Mouse (Mus musculus) hindbrain, embryonic 11.5 days (tissue): ENCODE measurements around the gene Bean1. TPM values are rescaled to one million over a fixed set of nuclear protein-coding genes. Genes with fewer than 3 reads are reported as not detected.

Experiments used
- ATAC-seq: fragments of 200-750 bp; cut with Nextera tagmentation; 2 replicates; pipeline ENCODE4 v1.8.0; 2017; ENCODE audit warnings: mild to moderate bottlenecking, moderate TSS enrichment, moderate library complexity; ENCODE audit not compliant: low FRiP score
- DNase-seq: peaks from one replicate; pipeline ENCODE4 v3.0.0-alpha.2; 2015; ENCODE audit warnings: low spot score
- H3K27ac ChIP-seq: fragments of 300-500 bp; sonication (generic); 2 replicates; pipeline ENCODE4 v1.5.1; 2014; ENCODE audit warnings: mild to moderate bottlenecking, low read depth, low read length
- H3K27me3 ChIP-seq: fragments of 300-500 bp; sonication (generic); 2 replicates; pipeline ENCODE4 v1.6.1; 2014; ENCODE audit warnings: mild to moderate bottlenecking, low read length, moderate library complexity, mixed read lengths; ENCODE audit not compliant: control insufficient read depth, insufficient read depth
- H3K36me3 ChIP-seq: fragments of 300-500 bp; sonication (generic); 2 replicates; pipeline ENCODE4 v1.6.1; 2014; ENCODE audit warnings: mild to moderate bottlenecking, low read length, moderate library complexity, mixed read lengths; ENCODE audit not compliant: control insufficient read depth, insufficient read depth
- H3K4me1 ChIP-seq: fragments of 300-500 bp; sonication (generic); replicated peaks from 2 replicates; pipeline ENCODE4 v1.6.1; 2014; ENCODE audit warnings: low read length, mixed read lengths; ENCODE audit not compliant: control insufficient read depth, insufficient read depth
- H3K4me2 ChIP-seq: fragments of 300-500 bp; sonication (generic); replicated peaks from 2 replicates; pipeline ENCODE4 v1.6.1; 2014; ENCODE audit warnings: mild to moderate bottlenecking, low read depth, low read length
- H3K4me3 ChIP-seq: fragments of 300-500 bp; sonication (generic); 2 replicates; pipeline ENCODE4 v1.5.1; 2014; ENCODE audit warnings: low read depth, low read length
- H3K9ac ChIP-seq: fragments of 300-500 bp; sonication (generic); 2 replicates; pipeline ENCODE4 v1.6.1; 2014; ENCODE audit warnings: low read depth, low read length
- H3K9me3 ChIP-seq: fragments of 300-500 bp; sonication (generic); 2 replicates; pipeline ENCODE4 v1.6.1; 2016; ENCODE audit warnings: low read length; ENCODE audit not compliant: control insufficient read depth
- WGBS: fragments of 180-500 bp; shearing (Covaris S2); extraction: QIAGEN DNeasy Blood & Tissue Kit; methylation state at CpG from one replicate; pipeline ENCODE4 v1.1.7; 2014; 5-methylcytosine and 5-hydroxymethylcytosine counted together
- polyA plus RNA-seq: library from polyadenylated mRNA; unstranded; fragments of >200 nt; fragmentation: Nextera tagmentation; extraction: Ambion mirVana; gene quantifications from 2 replicates; pipeline ENCODE4 v1.2.1, GENCODE M21; 2014

Gene Bean1
- polyA plus RNA-seq, 1 experiment from 2014 or later: 0.88 TPM

GRCm38 (mm10) chr8:104187622-104188021, 17.4 kb downstream of the Bean1 start:
- H3K4me3 ChIP-seq: no peak overlapping the region
- no peaks in the 10 kb centered on the region for H3K9me3 ChIP-seq
- no peaks in the 10 kb centered on the region for H3K27me3 ChIP-seq
- H3K4me2 ChIP-seq: no peak overlapping the region
- no peak overlapping the region for H3K9ac ChIP-seq
- DNase-seq (no peak), ATAC-seq (no peak)
- no peaks in the 10 kb centered on the region for H3K4me1 ChIP-seq
- WGBS: 78% methylated on average over 6 of the region's 6 CpGs
- 0 out of 2 replicates have a peak overlapping the region, but pooled peaks have one; percentile 39 for H3K27ac ChIP-seq
- no peaks in the 10 kb centered on the region for H3K36me3 ChIP-seq

GRCm38 (mm10) chr8:104188459-104188858, 18.2 kb downstream of the Bean1 start:
- Histone ChIP-seq H3K36me3 (no peaks in the 10 kb centered on the region), H3K9ac (no peak overlapping the region), H3K9me3 (no peaks in the 10 kb centered on the region), H3K4me2 (no peak overlapping the region), H3K27ac (no peak overlapping the region), H3K27me3 (no peaks in the 10 kb centered on the region), H3K4me3 (no peak overlapping the region), H3K4me1 (no peaks in the 10 kb centered on the region)
- DNase-seq (no peak), ATAC-seq (no peak)
- 74% methylated on average over 5 of the region's 5 CpGs for WGBS

DNA sequence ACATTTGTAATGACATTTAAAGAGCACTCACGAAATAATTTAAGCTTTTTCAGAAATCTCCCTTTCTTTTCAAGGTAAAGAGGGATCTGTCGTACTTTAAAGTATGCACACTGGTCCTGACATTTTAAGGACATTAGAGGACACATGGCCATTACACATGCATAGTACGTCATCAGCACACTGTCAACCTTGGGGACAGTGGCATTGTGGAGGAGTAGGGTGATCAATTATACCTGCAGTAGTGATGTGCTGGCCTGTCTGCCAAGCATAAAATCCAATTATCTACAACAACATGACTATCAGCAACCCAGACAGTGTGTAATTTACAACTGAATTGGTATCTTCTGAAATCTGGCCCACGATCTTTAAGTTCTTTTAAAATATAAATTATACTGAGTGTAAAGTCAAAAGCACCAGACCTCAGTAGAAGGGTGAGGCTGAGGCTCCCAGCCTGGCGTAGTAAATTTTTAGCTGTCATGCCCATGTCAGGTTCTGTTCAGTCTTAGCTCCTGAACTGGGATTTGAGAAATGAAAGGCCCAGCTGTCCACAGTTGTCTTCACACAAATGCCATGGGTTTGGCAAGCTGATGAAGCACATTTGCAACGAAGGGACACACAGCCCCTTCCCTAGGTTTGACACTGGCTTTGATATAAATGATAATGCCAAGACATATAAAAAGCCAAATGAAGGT, 20.7 kb downstream of the Bean1 start:
- Histone ChIP-seq H3K9ac (no peak overlapping the region), H3K4me1 (no peaks in the 10 kb centered on the region), H3K36me3 (no peaks in the 10 kb centered on the region), H3K27ac (peak overlapping the region; percentile 51), H3K4me3 (no peak overlapping the region), H3K4me2 (no peak overlapping the region), H3K27me3 (no peaks in the 10 kb centered on the region), H3K9me3 (no peaks in the 10 kb centered on the region)
- 65% methylated on average over 6 of the region's 6 CpGs for WGBS
- no peak for DNase-seq
- peak; percentile 58; the same call in 1 of the 2 replicates for ATAC-seq

DNA sequence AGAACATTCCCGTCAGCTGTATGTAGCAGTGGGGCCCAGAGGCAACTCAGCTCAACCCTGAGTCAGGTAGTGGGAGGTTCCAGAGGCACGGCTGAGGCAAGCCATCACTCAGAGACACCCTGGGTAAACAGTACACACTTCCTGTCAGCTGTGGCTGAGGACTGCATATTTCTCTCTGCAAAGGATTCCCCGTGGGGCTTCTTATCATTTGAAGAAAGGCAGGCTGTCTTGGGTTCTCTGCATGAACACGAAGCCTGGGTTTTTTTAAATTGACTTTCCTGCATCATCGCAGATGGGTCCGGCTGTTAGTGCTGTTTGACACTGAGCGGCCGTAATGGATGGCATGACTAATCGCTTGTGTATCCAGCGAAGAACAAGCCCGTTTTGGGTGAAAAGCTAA, 21.3 kb downstream of the Bean1 start:
- no peaks in the 10 kb centered on the region for H3K36me3 ChIP-seq
- ATAC-seq (peak; percentile 89), DNase-seq (peak; percentile 55)
- peak overlapping the region; percentile 51 for H3K27ac ChIP-seq
- no peaks in the 10 kb centered on the region for H3K4me1 ChIP-seq
- H3K9ac ChIP-seq: no peak overlapping the region
- no peak overlapping the region for H3K4me2 ChIP-seq
- no peaks in the 10 kb centered on the region for H3K27me3 ChIP-seq
- no peaks in the 10 kb centered on the region for H3K9me3 ChIP-seq
- H3K4me3 ChIP-seq: no peak overlapping the region
- WGBS: 23% methylated on average over 11 of the region's 11 CpGs

GRCm38 (mm10) chr8:104199802-104200201, 29.6 kb downstream of the Bean1 start:
- WGBS: 88% methylated on average over 5 of the region's 5 CpGs
- Histone ChIP-seq H3K27me3 (no peaks in the 10 kb centered on the region), H3K36me3 (no peaks in the 10 kb centered on the region), H3K4me3 (no peak overlapping the region), H3K4me1 (no peaks in the 10 kb centered on the region), H3K27ac (no peak overlapping the region), H3K4me2 (no peak overlapping the region), H3K9ac (no peak overlapping the region), H3K9me3 (no peaks in the 10 kb centered on the region)
- no peak for DNase-seq
- no peak for ATAC-seq

DNA sequence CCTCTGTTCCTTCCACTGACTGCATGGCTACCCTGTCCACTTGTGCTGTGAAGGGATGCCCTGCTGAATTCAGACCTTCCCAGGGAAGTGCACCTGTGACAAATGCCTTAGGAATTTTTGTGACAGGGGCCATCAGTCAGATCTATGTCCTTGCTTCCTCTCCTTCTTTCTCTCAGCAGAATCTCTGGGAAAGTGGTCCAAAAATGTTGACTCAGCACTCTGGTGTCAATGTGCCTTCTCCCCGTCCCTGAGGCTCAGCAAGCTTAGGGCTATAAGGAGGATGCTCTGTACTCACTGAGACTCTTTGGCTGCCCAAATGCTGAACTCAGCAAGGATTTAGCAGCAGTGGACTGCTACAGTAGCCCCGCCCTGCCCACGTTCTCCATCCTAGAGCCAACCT, 31.4 kb downstream of the Bean1 start:
- WGBS: 75% methylated on average over 3 of the region's 3 CpGs

DNA sequence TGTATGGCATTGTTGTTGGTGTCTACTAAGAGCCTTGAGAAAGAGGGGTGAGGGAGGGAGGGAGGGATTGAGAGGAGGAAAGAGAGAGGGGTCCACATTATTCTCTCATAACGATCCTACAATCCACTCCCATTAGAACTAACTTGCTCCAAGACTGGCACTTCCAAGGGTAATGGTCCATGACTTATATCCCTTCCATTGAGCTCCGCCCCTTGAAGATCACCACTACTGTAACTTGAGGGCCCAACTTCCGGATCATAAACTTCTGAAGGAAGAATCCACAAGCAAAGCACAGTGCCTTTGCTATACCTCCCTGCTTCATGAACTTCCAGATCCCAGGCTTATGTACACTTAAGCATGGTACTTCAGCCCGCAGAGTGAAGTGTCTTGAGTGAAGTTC, 32.1 kb downstream of the Bean1 start:
- ATAC-seq: no peak
- no peak overlapping the region for H3K4me2 ChIP-seq
- DNase-seq: no peak
- H3K36me3 ChIP-seq: no peaks in the 10 kb centered on the region
- H3K27me3 ChIP-seq: no peaks in the 10 kb centered on the region
- H3K4me1 ChIP-seq: no peaks in the 10 kb centered on the region
- H3K9me3 ChIP-seq: no peaks in the 10 kb centered on the region
- WGBS: 88% methylated on average over 4 of the region's 4 CpGs
- no peak overlapping the region for H3K27ac ChIP-seq
- no peak overlapping the region for H3K9ac ChIP-seq
- H3K4me3 ChIP-seq: no peak overlapping the region

More for the DNA sequence above, 31.4 kb downstream of the Bean1 start:
- Histone ChIP-seq H3K9ac (no peak overlapping the region), H3K36me3 (no peaks in the 10 kb centered on the region), H3K4me3 (no peak overlapping the region), H3K4me2 (no peak overlapping the region), H3K9me3 (no peaks in the 10 kb centered on the region), H3K27me3 (no peaks in the 10 kb centered on the region), H3K4me1 (no peaks in the 10 kb centered on the region), H3K27ac (no peak overlapping the region)
- DNase-seq: no peak
- ATAC-seq: no peak

GRCm38 (mm10) chr8:104205292-104205691, 35.0 kb downstream of the Bean1 start:
- no peak for DNase-seq
- ATAC-seq: peak; percentile 65
- H3K9me3 ChIP-seq: no peaks in the 10 kb centered on the region

GRCm38 (mm10) chr8:104217601-104218000, 47.4 kb downstream of the Bean1 start:
- WGBS: 90% methylated on average over 5 of the region's 5 CpGs
- H3K36me3 ChIP-seq: no peaks in the 10 kb centered on the region
- H3K4me1 ChIP-seq: no peaks in the 10 kb centered on the region
- no peak overlapping the region for H3K27ac ChIP-seq
- no peak for DNase-seq
- H3K4me2 ChIP-seq: no peak overlapping the region
- no peaks in the 10 kb centered on the region for H3K27me3 ChIP-seq
- no peak overlapping the region for H3K4me3 ChIP-seq
- no peak overlapping the region for H3K9ac ChIP-seq
- H3K9me3 ChIP-seq: no peaks in the 10 kb centered on the region
- no peak for ATAC-seq

More at GRCm38 (mm10) chr8:104205292-104205691, 35.0 kb downstream of the Bean1 start:
- H3K27me3 ChIP-seq: no peaks in the 10 kb centered on the region
- H3K9ac ChIP-seq: no peak overlapping the region
- no peak overlapping the region for H3K27ac ChIP-seq
- H3K4me3 ChIP-seq: no peak overlapping the region
- H3K4me1 ChIP-seq: no peaks in the 10 kb centered on the region
- WGBS: 44% methylated on average over 3 of the region's 3 CpGs
- no peaks in the 10 kb centered on the region for H3K36me3 ChIP-seq
- H3K4me2 ChIP-seq: no peak overlapping the region
